Mouse (Mus musculus) adrenal gland, adult (tissue): Measurements from ENCODE around the gene Nkrf.

ENCODE experiments used
- DNase-seq, 2 experiments: peaks; one replicate each; pipeline ENCODE4 v3.0.0; 2022 to 2023; ENCODE audit warnings: low spot score in 1 of 2; ENCODE audit not compliant: inconsistent age in 2 of 2

The Nkrf gene

DNA sequence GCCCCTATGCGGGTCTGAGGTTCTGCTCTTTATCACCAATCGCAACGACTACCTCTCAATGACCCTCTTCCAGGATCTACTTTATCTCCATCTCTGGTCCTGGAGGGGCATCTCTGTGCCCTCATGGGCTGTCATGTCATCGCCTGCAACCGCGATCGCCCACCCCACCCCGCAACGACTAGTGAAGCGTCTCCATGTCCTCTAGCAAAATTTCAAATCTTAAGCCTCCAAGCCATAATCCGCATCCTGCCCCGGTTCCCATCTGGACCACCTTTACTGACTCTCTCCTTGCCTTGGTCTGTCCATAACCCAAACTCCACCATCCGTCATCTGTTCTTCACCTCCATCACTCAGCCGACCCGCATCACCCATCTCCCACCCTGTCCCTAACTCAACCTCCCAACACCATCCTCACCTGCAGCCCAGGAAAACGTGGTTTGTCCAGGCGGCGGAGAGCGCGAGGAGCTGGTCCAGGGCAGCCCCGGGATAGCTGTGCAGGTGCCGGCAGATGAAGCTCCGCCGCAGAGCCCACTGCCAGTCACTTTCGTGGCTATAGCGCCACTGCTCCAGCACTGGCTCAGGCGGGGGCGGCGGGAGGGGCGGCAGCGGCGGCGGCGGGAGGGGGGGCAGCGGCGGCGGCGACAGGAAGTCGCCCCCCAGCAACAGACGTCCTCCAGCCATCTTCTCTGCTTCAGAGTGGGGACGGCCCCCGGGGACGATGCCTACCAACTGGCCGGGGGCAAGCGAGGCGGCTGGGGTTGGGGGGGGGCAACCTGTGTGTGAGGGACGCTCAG is at the start of gene Nkrf:
TSS of gene Nkrf (minus strand) at position 579 of the 794 bp plus-strand sequence.
- peak; percentile 37 to 64 for DNase-seq

DNA sequence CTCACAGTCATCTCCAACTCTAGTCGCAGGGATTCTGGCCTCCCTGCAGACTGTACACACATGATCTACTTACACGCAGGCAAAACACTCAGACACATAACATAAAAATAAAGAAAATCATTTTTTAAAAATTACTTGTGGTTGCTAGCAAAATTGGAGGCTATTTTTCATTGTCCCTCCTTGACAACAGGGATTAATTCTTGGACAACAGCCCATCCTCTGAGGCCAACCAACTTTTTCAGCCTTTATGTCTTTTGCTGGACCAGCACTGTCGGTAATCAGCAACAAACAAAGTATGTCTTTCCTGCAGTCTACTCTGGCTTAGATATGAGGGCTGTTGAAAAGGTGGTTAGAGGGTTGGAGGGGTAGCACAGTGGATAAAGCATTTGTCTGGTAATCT is 38.4 kb upstream of the Nkrf start:
- DNase-seq = no peak

DNA sequence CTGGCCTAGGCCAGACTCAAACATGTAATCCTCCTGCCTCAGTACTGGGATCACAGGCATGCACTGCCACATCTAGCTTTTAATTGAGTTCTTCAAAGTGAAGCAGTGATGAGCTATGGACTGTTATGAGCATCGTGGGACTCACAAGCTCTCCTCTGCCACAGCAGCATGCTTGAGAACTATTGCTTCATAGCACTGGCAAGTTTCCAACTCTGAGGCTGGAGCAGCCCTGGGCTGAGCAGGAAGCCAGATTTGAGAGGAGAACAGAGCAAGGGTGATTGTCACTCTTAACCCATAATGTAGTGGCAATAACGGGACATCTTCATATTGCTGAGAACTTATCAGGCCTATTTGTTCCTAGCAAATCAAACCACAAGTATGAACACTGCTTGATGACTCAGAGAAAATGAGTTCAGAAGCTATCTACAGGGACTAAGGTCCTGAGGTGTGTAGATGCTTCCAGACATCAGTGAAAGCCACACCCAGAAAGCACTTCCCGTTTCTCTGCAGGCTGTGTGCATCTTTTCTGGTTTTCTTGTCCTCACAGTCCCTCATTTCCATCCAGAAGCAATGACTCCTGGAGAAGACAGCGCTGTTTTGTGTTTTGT is 37.2 kb upstream of the Nkrf start:
- DNase-seq = peak; percentile 49 to 87

DNA sequence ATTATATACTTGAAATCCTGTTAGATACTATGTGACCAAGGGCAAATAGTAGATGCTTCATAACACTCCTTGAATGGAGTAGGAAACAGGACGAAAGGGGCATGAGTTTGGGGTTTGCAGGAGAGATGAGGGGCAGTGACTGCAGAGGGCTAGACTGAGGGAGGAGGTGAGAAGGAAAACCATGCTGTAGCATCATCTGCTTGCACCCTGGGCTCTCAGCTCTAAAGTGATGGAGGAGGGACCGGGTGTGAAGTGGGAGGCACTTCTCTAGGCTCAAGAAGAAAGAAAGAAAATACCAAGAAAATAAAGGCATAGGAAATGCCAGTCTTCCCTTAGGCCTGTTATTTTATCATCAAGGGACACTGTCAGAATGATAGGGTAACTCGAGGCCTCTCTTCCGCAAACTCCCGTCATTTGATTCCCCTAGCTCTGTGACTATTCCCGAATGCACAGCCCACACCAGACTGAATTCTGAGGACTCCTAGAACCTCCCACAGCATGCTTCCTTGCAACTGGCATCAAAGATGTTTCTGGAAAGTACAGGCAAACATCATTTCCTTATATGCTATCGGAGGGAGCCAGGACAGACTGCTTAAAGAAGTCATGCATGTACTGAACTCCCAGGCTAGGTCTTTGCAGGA is 32.7 kb upstream of the Nkrf start:
- no peak for DNase-seq

DNA sequence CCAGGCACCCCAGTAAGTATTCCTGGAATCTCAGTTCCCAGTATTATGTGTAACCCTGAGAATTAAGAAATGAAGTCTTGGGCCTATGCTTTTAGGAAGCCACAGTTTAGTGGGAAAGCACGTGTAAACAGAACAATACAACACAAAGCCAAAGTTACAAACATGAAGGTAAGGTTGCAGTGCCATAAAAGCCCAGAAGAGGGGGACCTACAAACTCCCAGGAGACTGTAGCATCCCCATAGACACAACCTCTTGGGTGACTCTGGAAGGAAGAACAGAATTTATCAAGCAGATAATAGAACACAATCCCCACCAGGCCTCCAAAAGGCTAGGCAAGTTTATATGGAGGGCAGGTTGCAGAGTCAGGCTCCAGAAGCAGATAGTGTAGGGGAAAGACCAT is 27.9 kb upstream of the Nkrf start:
- peak in 1 of 2 experiments; percentile 55 for DNase-seq

DNA sequence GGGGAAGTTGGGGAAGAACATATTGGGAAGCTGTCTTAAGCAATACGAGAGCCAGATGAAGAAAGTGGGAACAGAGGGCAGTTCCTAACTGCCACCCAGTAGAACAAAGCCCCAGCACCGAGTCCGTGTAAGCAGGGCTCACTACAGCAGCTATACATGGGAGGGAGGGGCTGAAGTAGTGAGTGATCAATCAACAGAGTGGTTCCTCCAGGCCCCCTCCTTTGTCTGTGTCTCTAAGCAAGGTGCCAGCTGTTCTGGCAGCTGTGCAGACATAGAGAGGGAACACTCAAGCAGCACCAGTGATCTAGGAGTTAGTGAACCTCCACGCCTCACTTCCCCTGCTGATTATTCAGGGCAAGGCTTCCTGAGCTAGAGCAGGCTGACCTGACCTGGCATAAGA is 27.0 kb upstream of the Nkrf start:
- DNase-seq = no peak

DNA sequence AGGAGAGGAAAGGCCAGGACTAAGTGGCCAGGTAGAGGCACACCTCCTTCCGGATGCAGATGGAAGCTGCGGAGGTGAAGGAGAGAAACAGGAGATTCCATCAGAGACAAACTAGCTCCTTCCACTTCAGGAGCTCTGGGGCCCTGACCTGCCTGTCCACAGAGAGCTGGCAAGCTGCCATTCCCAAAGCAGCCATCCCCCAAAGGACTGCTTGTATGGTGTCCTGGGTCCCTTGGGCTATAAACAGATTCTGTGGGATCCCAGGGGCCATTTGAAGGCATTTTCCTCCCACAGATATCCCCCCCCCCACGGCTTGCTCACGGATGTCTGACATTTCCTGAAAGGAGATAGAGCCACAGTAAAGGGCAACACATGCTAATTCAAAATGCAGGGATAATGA is 26.1 kb upstream of the Nkrf start:
- DNase-seq = no peak

DNA sequence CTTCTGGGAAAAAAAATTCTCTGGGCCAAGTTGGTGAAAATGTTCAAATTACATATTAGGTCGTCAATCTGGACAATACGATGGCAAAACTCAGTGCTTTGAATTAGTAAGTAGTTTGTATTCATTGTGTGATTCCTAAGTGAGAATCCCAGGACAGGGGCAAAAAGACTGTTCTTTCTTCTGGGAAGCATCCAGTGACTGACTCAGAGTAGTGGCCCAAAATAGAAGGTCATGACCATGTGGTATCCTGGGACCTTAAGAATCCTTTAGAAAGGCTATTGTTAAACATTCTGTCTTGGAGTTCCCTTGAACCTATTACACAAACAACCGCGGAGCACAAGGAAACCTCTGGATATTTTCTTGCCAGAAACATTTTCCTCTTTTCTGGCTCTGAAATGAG is 18.6 kb upstream of the Nkrf start:
- no peak for DNase-seq

DNA sequence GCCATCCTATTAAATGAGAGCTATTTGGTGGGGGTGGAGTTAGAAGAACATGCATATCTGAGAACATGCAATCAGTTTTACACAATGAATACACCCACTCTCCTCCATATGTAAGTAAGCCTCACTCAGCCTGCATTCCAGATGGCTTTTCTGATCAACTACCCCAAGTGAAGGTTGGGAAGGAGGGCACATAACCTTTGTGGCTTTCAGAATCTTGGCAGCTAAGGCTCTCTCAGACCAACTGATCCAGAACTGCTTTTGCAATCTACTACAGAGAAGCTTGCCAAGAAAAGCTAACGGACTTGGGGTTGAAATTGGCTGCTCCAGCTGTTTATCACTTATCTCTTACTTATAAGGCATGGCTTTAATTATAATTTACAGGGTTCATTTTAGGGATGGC is 15.1 kb upstream of the Nkrf start:
- peak in 1 of 2 experiments; percentile 38 for DNase-seq

DNA sequence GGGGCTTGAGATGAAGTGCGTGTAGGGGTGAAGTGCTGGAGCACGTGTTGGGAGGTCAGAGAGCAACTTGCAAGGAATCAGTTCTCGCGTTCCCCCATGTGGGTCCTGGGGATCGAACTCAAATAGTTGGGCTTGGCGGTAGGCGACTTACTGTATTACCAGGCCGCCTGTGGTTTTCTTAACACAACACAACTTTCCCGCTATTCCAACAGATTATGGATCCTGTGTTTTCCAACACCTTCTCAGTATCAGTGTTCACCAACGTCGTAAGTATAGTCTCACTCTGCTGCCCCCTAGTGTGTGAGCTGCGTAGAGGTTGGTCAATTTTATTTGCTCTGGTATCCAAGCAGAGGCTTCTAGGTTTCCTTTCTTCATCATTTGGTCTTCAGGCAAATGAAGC is 8.6 kb upstream of the Nkrf start:
- DNase-seq = peak; percentile 23 to 78

DNA sequence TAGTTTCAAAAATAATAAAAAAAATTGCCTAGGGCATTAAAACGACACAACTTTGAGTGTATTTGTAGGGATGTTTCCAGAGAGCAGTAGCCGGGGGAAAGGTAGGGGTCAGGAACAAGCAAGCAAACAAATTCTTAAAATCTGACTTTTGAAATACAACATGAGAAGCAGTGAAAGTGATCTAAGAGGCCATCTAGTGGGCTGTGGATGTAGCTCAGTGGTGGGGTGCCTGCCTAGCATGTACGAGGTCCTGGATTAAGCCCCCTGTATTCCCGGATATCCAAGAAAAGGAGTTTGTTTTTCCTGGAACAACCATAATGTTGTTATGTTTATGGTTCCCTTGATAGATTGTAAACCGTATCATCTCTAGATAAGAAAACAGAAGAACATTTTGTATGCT is 3.8 kb upstream of the Nkrf start:
- peak in 1 of 2 experiments; percentile 27 for DNase-seq

DNA sequence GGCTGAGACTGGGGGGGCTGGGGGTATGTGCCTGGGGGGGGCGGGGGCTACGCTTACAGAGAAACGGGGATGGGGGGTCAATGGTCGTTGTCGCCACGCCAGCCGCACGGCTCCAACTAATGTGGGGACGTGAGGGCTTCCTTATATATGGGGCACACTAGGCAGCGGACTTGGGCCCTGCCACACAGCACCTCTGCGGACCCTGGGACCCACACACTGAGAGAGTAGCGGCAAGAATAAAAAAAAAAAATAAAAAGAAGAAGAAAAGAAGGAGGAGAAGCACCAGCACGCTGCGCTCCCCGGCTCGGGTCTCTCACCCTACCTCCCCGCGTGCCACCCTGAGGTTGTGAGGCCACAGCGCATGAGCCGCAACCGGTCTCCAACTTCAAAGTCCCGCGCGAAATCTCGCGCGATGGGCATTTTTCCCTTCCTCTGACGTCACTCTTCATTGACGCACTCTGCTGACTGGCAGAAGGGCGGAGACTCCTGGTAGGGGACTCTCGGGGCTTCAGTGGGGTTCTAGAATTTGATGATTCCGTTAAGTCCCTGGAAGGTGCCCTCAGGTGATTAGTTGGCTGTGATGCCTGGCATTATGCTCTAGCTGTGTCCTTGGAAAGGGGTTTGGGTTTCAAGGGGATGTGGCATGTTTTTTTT is 543 bp upstream of the Nkrf start:
- peak; percentile 92 to 96 for DNase-seq

DNA sequence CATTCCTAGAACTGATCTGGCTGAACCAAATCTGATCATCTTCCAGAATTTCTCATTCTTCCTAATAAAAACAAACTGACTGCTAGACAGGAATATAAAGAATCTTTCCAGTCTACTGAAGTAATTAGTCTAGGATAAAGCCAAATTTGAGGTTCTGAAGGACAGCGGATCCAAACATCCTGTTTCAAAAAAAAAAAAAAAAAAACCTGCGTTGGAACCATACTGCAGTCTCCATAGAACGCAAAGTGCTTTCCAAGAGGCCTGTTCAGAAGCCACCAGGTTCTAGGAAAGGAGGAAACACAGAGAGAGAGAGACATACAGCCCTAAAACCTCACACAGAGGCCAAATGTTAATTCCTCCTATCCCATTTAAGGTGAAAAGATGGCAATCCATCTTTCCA is 1.0 kb downstream of the Nkrf start:
- no peak for DNase-seq

DNA sequence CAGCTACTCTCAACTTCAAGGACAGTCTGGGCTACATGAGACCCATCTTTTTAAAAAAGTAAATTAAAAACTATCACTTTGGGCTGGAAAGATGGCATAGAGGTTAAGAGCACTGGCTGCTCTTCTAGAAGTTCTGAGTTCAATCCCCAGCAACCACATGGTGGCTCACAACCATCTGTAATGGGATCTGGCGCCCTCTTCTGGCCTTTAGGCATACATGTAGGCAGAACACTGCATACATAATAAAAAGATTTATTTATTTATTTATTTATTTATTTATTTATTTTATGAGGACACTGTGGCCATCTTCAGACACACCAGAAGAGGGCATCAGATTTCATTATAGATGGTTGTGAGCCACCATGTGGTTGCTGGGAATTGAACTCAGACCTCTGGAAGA is 3.8 kb downstream of the Nkrf start:
- peak in 1 of 2 experiments; percentile 42 for DNase-seq

DNA sequence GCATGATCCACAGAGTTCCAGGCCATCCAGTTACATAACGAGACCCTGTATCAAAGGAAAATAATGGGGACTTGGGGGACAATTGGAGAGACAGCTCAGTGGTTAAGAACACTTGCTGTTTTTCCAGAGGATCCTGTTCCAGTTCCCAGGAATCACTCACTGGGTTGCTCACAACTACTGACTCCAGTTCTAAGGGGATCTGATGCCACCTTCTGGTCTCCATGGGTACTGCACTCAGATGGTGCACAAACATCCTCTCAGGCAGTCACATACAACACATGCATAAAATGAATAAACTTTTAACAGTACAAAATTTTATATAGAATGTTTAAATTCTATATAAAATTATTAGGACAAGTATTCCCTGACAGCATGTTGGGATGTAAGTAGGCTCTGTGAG is 18.0 kb downstream of the Nkrf start:
- DNase-seq = no peak

DNA sequence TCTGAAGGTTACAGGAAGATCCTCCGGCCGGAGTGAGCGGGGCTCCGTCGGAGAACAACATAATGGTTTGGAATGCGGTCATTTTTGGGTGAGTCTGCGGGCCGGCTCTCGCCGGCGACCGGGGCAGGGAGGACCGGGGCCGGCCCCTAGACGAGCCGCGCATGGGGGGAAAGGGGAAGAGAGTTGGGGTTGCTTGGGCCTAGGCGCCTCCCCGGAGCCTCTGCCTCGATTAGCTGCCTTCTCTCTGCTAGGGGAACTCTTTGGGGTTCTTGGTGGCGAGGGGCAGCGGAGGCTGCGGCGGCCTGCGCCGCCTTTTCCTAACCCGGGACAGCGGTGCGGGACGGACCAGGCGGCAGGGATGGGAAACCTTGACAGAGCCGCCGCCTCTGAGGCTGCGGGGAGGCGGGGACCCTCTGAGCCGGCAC is 28.0 kb downstream of the Nkrf start:
- DNase-seq = no peak

DNA sequence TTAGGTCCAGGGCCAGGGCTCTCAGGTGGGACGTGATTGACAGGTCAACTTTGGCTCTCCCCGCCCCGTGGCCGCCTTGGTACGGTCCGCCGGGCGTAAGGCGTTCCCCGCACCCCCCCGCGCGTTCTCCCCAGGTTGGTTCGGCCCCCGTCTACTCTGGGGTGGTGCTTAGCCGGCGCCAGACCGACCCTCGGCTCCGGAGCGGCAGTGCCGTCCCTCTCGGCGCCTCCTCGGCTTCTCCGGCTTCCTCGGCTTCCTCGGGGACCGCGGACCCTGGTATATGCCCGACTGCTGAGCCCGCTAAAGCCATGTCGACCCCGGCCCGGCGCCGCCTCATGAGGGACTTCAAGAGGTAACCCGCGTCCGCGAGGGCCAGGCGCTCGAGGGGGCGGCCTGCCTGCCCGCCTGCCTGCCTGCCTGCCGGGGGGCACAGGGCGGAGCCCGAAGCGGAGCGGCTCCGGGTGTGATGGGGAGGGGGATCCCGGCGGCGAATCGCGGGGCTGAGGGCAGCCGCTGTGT is 28.5 kb downstream of the Nkrf start:
- DNase-seq = peak; percentile 87 to 96

DNA sequence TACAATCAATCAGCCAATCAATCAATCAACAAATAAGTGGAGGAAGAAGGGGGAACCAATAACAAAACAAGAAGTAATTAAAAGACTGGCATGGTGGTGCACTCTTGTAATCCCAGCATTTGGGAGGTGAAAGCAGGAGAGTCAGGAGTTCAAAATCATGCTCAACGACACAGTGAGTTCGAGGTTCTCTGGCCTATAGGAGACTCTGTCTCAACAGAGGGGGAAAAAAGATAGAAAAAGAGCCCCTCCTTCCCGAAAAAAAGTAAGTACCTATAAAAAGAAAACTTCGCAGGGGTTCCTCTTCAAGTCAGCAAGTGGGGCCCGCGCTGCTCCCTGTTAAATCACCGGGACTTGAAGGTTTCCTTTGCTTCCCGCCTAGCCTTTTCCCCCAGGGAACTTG is 28.9 kb downstream of the Nkrf start, which contains the start of the genes Ube2a and C330007P06Rik:
TSS of gene Ube2a (plus strand) at position 136 of the 400 bp plus-strand sequence.
TSS of gene C330007P06Rik (minus strand) at position 347 of the 400 bp plus-strand sequence.
- DNase-seq = no peak

DNA sequence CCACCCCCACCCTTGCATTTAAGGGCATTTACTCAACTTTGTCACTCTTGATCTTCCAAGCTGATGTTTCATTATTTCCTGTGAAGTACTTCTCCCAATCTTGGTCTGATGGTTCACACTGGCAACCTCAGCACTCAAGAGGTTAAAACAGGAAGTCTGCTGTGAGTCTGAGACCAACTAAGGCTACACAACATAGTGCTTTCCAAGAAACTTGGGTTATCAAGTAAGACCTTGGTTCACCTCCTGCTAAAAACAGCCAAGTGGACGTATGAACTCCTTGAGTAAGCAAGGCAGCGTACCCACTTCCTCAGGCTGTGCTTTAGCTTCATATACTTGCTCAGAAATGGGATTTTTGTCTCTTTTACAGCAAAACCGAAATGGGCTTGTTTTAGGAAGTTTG is 32.3 kb downstream of the Nkrf start:
- no peak for DNase-seq

DNA sequence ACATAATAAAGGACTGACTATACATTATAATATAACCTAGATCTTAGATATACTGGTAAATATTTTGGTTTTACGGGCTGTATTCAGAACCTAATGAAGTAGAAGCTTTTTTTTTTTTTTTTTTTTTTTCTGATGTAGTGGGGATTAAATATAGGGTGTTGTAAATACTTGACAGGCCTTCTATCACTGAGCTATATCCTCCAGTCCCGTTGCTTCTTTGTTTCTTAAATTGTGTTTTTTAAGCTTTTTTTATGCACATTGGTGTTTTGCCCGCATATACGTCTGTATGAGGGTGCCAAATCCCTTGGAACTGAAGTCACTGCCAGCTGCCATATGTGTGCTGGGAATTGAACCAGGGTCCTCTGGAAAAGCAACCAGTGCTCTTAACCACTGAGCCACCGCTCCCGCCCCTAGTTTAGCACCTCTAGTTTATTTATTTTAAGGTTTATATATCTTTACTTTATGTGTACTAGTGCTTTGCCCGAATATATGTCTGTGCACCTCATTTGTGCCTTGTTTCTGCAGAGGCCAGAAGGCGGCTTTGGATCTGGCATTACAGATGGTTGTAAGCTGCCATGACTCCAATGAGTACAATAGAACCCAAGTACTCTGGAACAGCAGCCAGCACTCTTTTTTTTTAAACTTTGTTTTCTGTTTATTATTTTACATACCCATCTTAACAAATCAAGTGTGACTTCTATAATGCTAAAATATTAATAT is 37.9 kb downstream of the Nkrf start:
- no peak for DNase-seq
